Mouse (Mus musculus) neural tube, embryonic 11.5 days (tissue): ENCODE results near the gene Rasl11b. TPM values are rescaled to one million over a fixed set of nuclear protein-coding genes. Genes with fewer than 3 reads are reported as not detected.

ENCODE experiments used
- ATAC-seq: fragments of 200-750 bp; cut with Nextera tagmentation; 2 replicates; pipeline ENCODE4 v1.8.0; 2017; ENCODE audit warnings: moderate number of reproducible peaks, mild to moderate bottlenecking, moderate TSS enrichment, moderate library complexity; ENCODE audit not compliant: insufficient read depth, low FRiP score, low TSS enrichment
- DNase-seq: peaks from one replicate; pipeline ENCODE4 v3.0.0-alpha.2; 2015; ENCODE audit warnings: low spot score
- H3K27ac ChIP-seq: fragments of 300-500 bp; sonication (generic); 2 replicates; pipeline ENCODE4 v1.5.1; 2014; ENCODE audit warnings: low read depth, mild to moderate bottlenecking, low read length
- H3K27me3 ChIP-seq: fragments of 300-500 bp; sonication (generic); 2 replicates; pipeline ENCODE4 v1.6.1; 2014; ENCODE audit warnings: mild to moderate bottlenecking, low read length, mixed read lengths; ENCODE audit not compliant: control insufficient read depth, insufficient read depth
- H3K36me3 ChIP-seq: fragments of 300-500 bp; sonication (generic); 2 replicates; pipeline ENCODE4 v1.6.1; 2014; ENCODE audit warnings: mild to moderate bottlenecking, low read length, moderate library complexity, mixed read lengths; ENCODE audit not compliant: control insufficient read depth, insufficient read depth
- H3K4me1 ChIP-seq: fragments of 300-500 bp; sonication (generic); 2 replicates; pipeline ENCODE4 v1.6.1; 2014; ENCODE audit warnings: low read length, mixed read lengths; ENCODE audit not compliant: control insufficient read depth, insufficient read depth
- H3K4me2 ChIP-seq: fragments of 300-500 bp; sonication (generic); 2 replicates; pipeline ENCODE4 v1.6.1; 2014; ENCODE audit warnings: low read depth, mild to moderate bottlenecking, moderate library complexity
- H3K4me3 ChIP-seq: fragments of 300-500 bp; sonication (generic); 2 replicates; pipeline ENCODE4 v1.5.1; 2014; ENCODE audit warnings: low read depth, low read length
- H3K9ac ChIP-seq: fragments of 300-500 bp; sonication (generic); 2 replicates; pipeline ENCODE4 v1.6.1; 2014; ENCODE audit warnings: mild to moderate bottlenecking, low read length
- H3K9me3 ChIP-seq: fragments of 300-500 bp; sonication (generic); 2 replicates; pipeline ENCODE4 v1.6.1; 2016; ENCODE audit warnings: low read length; ENCODE audit not compliant: control insufficient read depth
- WGBS: fragments of 180-500 bp; shearing (Covaris S2); extraction: QIAGEN DNeasy Blood & Tissue Kit; methylation state at CpG from one replicate; pipeline ENCODE4 v1.1.7; 2014; 5-methylcytosine and 5-hydroxymethylcytosine counted together
- polyA plus RNA-seq: library from polyadenylated mRNA; unstranded; fragments of >200 nt; fragmentation: Nextera tagmentation; extraction: Ambion mirVana; gene quantifications from 2 replicates; pipeline ENCODE4 v1.2.1, GENCODE M21; 2014

The Rasl11b gene
- polyA plus RNA-seq, 1 experiment from 2014 or later = 38.7 TPM

DNA sequence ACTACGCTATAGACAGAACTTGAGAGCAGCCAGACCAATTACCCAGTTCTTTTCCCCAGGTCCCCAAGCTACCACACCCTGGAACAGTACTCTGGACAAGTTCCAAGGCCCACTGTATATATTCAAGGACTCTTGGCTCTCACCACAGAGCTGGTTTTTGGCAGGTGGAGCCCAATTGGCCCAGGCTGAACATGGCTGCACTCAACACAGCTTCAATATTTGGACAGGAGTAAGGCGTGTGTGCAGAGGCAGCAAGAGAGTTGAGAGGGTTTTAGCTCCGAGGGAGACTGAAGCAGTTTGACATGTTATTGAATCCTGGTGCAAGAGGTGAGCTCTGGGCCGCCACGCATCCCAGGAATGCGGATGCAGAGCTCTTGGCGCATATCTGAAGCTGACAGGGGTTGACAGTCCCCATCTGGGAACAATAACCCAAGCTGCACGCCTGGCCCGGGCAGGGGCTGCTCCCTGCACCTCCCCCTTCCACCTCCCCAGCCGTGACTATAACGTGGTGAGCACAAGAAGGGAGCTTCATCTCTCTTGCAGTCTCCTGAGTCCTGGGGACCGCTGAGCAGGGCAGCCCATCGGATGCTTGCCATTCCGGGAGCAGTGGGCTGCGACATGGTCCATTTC, 33.7 kb upstream of the Rasl11b start:
- peak overlapping the region; percentile 4; the same call in 1 of the 2 replicates for H3K4me2 ChIP-seq
- 31% methylated on average over 15 of the region's 15 CpGs for WGBS

DNA sequence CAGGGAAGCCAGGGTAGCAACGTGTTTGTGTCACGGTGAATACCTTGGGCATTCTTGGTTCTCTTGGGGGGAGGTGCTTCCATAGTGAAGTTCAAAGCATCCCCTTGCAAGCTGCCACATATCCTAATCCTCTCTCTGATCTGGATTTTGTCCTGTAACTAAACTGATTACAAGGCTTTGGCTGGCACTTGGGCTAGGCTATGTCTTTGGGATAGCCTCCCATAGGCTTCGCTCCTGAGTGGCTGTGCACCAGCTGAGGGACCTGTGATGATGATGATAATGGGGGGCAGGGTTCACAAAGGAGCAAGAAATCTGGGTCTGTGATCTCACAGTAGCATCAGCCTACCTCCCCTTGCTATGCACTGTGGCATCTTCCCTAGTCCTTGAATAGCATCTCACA, 33.1 kb upstream of the Rasl11b start:
- no peaks in the 10 kb centered on the region for H3K9me3 ChIP-seq
- no peaks in the 10 kb centered on the region for H3K27me3 ChIP-seq
- H3K9ac ChIP-seq = no peak overlapping the region
- H3K4me3 ChIP-seq = no peak overlapping the region
- no peak overlapping the region for H3K27ac ChIP-seq
- H3K36me3 ChIP-seq = no peaks in the 10 kb centered on the region
- ATAC-seq (no peak), DNase-seq (no peak)
- H3K4me2 ChIP-seq = 0 out of 2 replicates have a peak overlapping the region, but pooled peaks have one; percentile 4
- WGBS = 51% methylated on average over 3 of the region's 3 CpGs
- H3K4me1 ChIP-seq = peaks cover 5% of the 10 kb centered on the region; the same call in 1 of the 2 replicates

More for the DNA sequence above, 33.7 kb upstream of the Rasl11b start:
- ATAC-seq (no peak), DNase-seq (peak; percentile 66)
- H3K9me3 ChIP-seq = no peaks in the 10 kb centered on the region
- no peak overlapping the region for H3K9ac ChIP-seq
- no peaks in the 10 kb centered on the region for H3K27me3 ChIP-seq
- H3K4me3 ChIP-seq = no peak overlapping the region
- peaks cover 5% of the 10 kb centered on the region; the same call in 1 of the 2 replicates for H3K4me1 ChIP-seq
- no peak overlapping the region for H3K27ac ChIP-seq
- H3K36me3 ChIP-seq = no peaks in the 10 kb centered on the region

DNA sequence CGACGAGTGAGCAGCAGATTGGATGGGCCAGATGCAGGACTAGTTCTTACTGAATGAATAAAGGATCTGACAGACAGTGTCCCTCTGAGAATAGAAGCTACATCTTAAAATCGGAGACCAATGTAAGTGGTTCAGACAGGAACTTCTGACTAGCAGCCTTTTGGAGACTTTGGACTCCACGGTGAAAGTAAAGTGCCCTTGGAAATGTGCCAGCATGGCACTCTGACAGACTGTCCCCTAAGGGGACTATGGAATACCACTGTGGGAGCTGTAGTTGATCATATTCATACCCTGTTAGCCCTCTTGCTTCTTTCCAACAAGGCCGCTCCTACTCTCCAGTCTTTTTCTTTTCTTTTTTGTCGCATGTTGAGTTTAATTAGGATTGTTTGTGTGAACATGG, 31.9 kb upstream of the Rasl11b start:
- Histone ChIP-seq H3K36me3 (no peaks in the 10 kb centered on the region), H3K9me3 (no peaks in the 10 kb centered on the region), H3K27ac (no peak overlapping the region), H3K4me1 (peaks cover 5% of the 10 kb centered on the region; the same call in 1 of the 2 replicates), H3K4me3 (no peak overlapping the region), H3K9ac (no peak overlapping the region), H3K27me3 (no peaks in the 10 kb centered on the region), H3K4me2 (no peak overlapping the region)
- DNase-seq = no peak
- 92% methylated on average over 6 of the region's 6 CpGs for WGBS
- no peak for ATAC-seq

DNA sequence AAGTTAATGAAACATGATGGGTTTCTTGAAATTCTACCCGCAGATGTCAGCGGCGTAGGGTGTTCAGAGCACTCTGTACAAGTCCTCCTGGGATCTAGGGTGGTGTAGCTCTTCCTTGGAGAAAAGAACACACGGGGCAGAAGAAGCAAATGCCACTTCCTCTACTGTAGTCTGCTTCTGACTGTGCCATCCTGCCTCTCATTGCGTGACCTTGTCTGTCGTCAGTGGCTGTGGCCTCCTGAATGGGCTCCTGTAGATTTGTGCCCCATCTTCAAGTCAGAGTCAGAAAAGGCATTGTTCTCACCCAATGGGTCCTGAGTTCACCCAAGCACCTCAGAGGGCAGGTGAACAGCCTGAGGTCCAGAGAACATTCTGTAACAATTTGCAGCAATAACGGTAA, 30.5 kb upstream of the Rasl11b start:
- 92% methylated on average over 7 of the region's 7 CpGs for WGBS
- no peak overlapping the region for H3K4me2 ChIP-seq
- no peaks in the 10 kb centered on the region for H3K27me3 ChIP-seq

DNA sequence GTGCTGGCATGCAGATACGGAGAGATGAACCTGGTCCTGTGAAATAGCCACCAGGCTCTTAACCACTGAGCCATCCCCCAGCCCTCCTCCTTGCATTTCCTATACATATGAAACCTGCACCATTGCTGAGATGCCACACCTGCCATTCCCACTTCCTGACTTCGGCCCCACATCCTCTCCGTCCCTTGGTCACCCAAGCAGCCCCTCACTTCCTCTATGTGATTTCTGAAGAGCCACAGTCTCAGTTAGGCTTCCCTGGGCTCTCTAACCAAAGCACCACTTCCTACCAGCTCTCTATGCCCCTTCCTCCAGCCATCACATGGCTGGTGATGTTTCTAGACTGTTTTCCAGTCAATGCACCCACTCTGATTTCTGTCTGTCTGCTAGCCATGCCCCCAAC, 28.4 kb upstream of the Rasl11b start:
- Histone ChIP-seq H3K27ac (no peak overlapping the region), H3K9me3 (no peaks in the 10 kb centered on the region), H3K4me2 (no peak overlapping the region), H3K4me3 (no peak overlapping the region), H3K4me1 (peaks cover 3% of the 10 kb centered on the region; the same call in 1 of the 2 replicates), H3K36me3 (no peaks in the 10 kb centered on the region), H3K9ac (no peak overlapping the region), H3K27me3 (no peaks in the 10 kb centered on the region)
- ATAC-seq (no peak), DNase-seq (no peak)
- WGBS = 85% methylated on average over 3 of the region's 3 CpGs

More for the DNA sequence above, 30.5 kb upstream of the Rasl11b start:
- no peak for DNase-seq
- Histone ChIP-seq H3K36me3 (no peaks in the 10 kb centered on the region), H3K9ac (no peak overlapping the region), H3K4me3 (no peak overlapping the region), H3K9me3 (no peaks in the 10 kb centered on the region), H3K27ac (no peak overlapping the region), H3K4me1 (peaks cover 5% of the 10 kb centered on the region; the same call in 1 of the 2 replicates)
- ATAC-seq = no peak

DNA sequence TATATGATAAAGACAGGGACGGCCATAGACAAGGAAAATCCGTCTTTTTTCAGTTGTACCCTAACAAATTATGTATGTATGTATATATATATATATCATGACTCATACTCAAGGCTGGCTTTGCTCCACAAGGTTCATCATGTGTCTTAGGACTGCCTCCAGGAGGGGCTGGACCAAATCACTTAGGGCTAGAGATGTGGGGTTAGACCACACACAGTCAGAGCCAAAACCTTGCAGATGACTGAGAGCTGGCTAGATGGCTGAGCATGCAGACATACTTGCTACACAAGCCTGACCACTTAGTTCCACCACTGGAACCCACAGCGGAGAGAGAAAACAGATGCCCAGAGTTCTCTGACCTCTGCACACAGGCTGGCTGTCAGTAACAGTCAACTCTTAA, 27.0 kb upstream of the Rasl11b start:
- WGBS = 85% methylated on average over 3 of the region's 3 CpGs
- H3K4me1 ChIP-seq = no peaks in the 10 kb centered on the region
- no peak overlapping the region for H3K9ac ChIP-seq
- no peak overlapping the region for H3K27ac ChIP-seq
- no peak for ATAC-seq
- H3K4me3 ChIP-seq = no peak overlapping the region
- no peak for DNase-seq
- H3K27me3 ChIP-seq = no peaks in the 10 kb centered on the region
- H3K9me3 ChIP-seq = no peaks in the 10 kb centered on the region
- H3K4me2 ChIP-seq = no peak overlapping the region
- H3K36me3 ChIP-seq = no peaks in the 10 kb centered on the region

DNA sequence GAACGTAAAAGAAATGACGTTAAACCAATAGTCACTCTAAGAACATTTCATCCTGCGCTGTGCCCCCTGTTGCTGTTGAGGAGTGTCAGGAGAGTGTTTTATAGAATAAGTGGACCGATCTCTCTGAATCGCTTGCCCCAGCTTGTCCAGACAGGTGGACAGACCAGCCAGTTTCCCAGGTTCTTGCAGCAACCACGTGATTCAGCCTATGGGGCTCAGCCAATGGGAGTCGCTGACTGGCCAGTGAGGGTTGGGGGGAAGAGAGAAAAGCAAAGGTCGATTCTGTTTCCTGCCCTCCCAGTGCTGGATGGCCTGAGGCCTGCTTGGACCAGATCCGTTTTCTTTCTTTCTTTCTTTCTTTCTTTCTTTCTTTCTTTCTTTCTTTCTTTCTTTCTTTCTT, 23.3 kb upstream of the Rasl11b start:
- no peak overlapping the region for H3K27ac ChIP-seq
- H3K4me2 ChIP-seq = no peak overlapping the region
- no peak overlapping the region for H3K4me3 ChIP-seq
- no peaks in the 10 kb centered on the region for H3K9me3 ChIP-seq
- H3K4me1 ChIP-seq = 0 out of 2 replicates have a peak, but pooled peaks cover 3% of the 10 kb centered on the region
- H3K9ac ChIP-seq = no peak overlapping the region
- 72% methylated on average over 9 of the region's 9 CpGs for WGBS
- DNase-seq = no peak
- no peaks in the 10 kb centered on the region for H3K27me3 ChIP-seq
- ATAC-seq = no peak
- H3K36me3 ChIP-seq = no peaks in the 10 kb centered on the region

DNA sequence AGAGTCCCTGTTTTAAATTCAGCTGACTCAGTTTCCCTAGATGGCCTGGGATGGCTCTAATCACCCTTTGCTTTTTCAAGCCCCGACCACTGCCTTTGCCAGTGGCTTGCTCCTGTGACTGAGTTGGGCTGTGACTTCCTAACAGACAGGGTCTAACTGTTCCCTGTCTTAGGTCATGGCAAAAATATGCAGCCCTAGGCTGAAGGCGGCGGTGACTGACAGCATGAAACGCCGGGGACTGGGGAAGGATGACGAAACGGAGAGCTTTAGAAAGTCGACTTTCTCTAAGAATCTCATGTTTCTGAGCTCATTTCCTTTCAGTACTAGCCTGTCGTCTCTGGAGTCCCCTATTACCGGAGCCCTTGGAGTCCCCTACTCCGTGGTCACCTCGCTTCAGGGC, 22.9 kb upstream of the Rasl11b start:
- Histone ChIP-seq H3K9ac (no peak overlapping the region), H3K36me3 (no peaks in the 10 kb centered on the region), H3K4me3 (no peak overlapping the region), H3K9me3 (no peaks in the 10 kb centered on the region), H3K27me3 (no peaks in the 10 kb centered on the region), H3K4me1 (0 out of 2 replicates have a peak, but pooled peaks cover 3% of the 10 kb centered on the region), H3K4me2 (no peak overlapping the region), H3K27ac (no peak overlapping the region)
- ATAC-seq (no peak), DNase-seq (no peak)
- 67% methylated on average over 12 of the region's 12 CpGs for WGBS

DNA sequence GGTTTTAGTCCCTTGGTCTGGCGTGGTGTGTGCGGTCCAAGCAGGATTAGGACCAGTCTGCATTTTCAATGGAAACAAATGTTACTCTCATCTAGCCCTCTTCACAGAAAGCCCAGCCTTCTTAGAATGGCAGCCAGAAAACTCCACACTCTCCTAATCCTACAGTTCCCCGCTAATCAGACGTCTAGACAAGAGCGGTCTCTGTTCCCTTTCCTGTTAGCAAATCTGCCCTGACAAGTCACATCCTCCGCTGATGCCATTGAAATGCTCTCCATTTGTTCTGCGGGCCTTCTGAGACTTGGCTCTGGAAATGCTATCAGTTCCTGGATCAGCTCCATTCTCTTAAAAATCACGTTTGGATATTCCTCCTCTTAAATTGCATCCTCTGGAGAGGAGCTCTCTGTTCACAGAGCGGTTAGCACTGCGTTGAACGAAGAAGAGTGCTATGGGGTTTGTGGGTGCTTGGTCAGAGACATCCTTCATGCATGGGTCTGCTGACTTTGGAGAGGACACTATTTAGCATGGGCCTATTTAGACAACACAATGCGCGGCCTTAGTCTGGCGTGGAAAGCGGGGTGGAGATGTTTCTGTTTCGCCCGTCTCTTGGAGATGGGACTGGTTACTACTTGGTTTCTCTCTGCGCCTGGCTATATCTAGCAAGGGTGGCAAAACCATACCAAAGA, 21.8 kb upstream of the Rasl11b start:
- H3K9me3 ChIP-seq = no peaks in the 10 kb centered on the region
- H3K4me3 ChIP-seq = no peak overlapping the region
- H3K36me3 ChIP-seq = no peaks in the 10 kb centered on the region
- no peaks in the 10 kb centered on the region for H3K27me3 ChIP-seq
- H3K4me2 ChIP-seq = no peak overlapping the region
- no peak overlapping the region for H3K27ac ChIP-seq
- no peak for DNase-seq
- 0 out of 2 replicates have a peak, but pooled peaks cover 3% of the 10 kb centered on the region for H3K4me1 ChIP-seq
- no peak overlapping the region for H3K9ac ChIP-seq
- WGBS = 79% methylated on average over 18 of the region's 18 CpGs
- ATAC-seq = no peak
